Mouse (Mus musculus): ENCODE data around the gene Zc3h13. TPM values are rescaled to one million over a fixed set of nuclear protein-coding genes. Genes with fewer than 3 reads are reported as not detected.

Gene Zc3h13
- polyA plus RNA-seq, 1 experiment: 24.9 TPM

GRCm38 (mm10) chr14:75365301-75366035 lies 81.3 kb downstream of the Zc3h13 start:
- TF ChIP-seq POLR2A (IDR thresholded peaks at IDR 0.05; ENCODE audit: low read depth, low read length): no peak
- no peak for TF ChIP-seq CTCF (IDR thresholded peaks at IDR 0.05; ENCODE audit: borderline replicate concordance, insufficient read depth, low read length)
- Histone ChIP-seq H3K4me1 (ENCODE audit: control insufficient read depth, insufficient read depth, low read length) (no peaks in the 10 kb centered on the region), H3K27ac (ENCODE audit: insufficient read depth, low read length) (no peak overlapping the region), H3K4me3 (ENCODE audit: insufficient read depth, low read length) (no peak overlapping the region)

DNA sequence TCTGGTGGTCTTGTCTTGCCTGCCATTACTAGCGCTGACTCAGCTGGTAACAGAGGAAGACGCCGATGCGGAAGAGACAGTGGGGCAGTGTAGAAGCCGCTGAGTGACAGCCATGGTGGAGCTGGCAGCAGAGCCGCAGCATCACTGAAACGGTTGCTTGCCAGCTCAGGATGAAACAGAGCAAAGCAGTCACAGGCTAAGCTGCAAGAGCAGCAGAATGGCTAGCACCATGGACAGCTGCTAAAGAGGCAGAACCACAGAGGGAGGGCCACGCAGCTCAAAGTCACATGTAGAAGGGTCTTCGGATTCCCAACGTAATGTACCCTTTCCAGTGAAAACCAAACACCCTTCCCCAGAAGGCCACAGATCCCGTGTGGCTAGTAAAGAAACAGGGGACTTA lies 82.6 kb downstream of the Zc3h13 start:
- no peak overlapping the region for H3K27ac ChIP-seq (ENCODE audit: insufficient read depth, low read length)
- TF ChIP-seq CTCF (IDR thresholded peaks at IDR 0.05; ENCODE audit: borderline replicate concordance, insufficient read depth, low read length) (no peak), POLR2A (IDR thresholded peaks at IDR 0.05; ENCODE audit: low read depth, low read length) (no peak)
- H3K4me1 ChIP-seq (ENCODE audit: control insufficient read depth, insufficient read depth, low read length): no peaks in the 10 kb centered on the region
- no peak overlapping the region for H3K4me3 ChIP-seq (ENCODE audit: insufficient read depth, low read length)

GRCm38 (mm10) chr14:75367503-75367902 lies 83.3 kb downstream of the Zc3h13 start:
- Histone ChIP-seq H3K4me3 (ENCODE audit: insufficient read depth, low read length) (no peak overlapping the region), H3K4me1 (ENCODE audit: control insufficient read depth, insufficient read depth, low read length) (no peaks in the 10 kb centered on the region), H3K27ac (ENCODE audit: insufficient read depth, low read length) (no peak overlapping the region)
- TF ChIP-seq CTCF (IDR thresholded peaks at IDR 0.05; ENCODE audit: borderline replicate concordance, insufficient read depth, low read length) (no peak), POLR2A (IDR thresholded peaks at IDR 0.05; ENCODE audit: low read depth, low read length) (no peak)

GRCm38 (mm10) chr14:75369880-75370279 lies 85.7 kb downstream of the Zc3h13 start:
- Histone ChIP-seq H3K27ac (ENCODE audit: insufficient read depth, low read length) (no peak overlapping the region), H3K4me1 (ENCODE audit: control insufficient read depth, insufficient read depth, low read length) (no peaks in the 10 kb centered on the region), H3K4me3 (ENCODE audit: insufficient read depth, low read length) (no peak overlapping the region)
- TF ChIP-seq CTCF (IDR thresholded peaks at IDR 0.05; ENCODE audit: borderline replicate concordance, insufficient read depth, low read length) (no peak), POLR2A (IDR thresholded peaks at IDR 0.05; ENCODE audit: low read depth, low read length) (no peak)

- TF ChIP-seq POLR2A (IDR thresholded peaks at IDR 0.05; ENCODE audit: low read depth, low read length): no peak
- no peak for TF ChIP-seq CTCF (IDR thresholded peaks at IDR 0.05; ENCODE audit: borderline replicate concordance, insufficient read depth, low read length)
- no peak overlapping the region for H3K4me3 ChIP-seq (ENCODE audit: insufficient read depth, low read length)
- no peak overlapping the region for H3K27ac ChIP-seq (ENCODE audit: insufficient read depth, low read length)
- no peaks in the 10 kb centered on the region for H3K4me1 ChIP-seq (ENCODE audit: control insufficient read depth, insufficient read depth, low read length)
Observed at GRCm38 (mm10) chr14:75375006-75375598, 90.9 kb downstream of the Zc3h13 start.

GRCm38 (mm10) chr14:75376256-75376655 lies 92.1 kb downstream of the Zc3h13 start:
- H3K4me3 ChIP-seq (ENCODE audit: insufficient read depth, low read length): no peak overlapping the region
- H3K4me1 ChIP-seq (ENCODE audit: control insufficient read depth, insufficient read depth, low read length): no peaks in the 10 kb centered on the region
- H3K27ac ChIP-seq (ENCODE audit: insufficient read depth, low read length): no peak overlapping the region
- TF ChIP-seq POLR2A (IDR thresholded peaks at IDR 0.05; ENCODE audit: low read depth, low read length) (no peak), CTCF (IDR thresholded peaks at IDR 0.05; ENCODE audit: borderline replicate concordance, insufficient read depth, low read length) (no peak)

GRCm38 (mm10) chr14:75377612-75378011 lies 93.4 kb downstream of the Zc3h13 start:
- Histone ChIP-seq H3K4me3 (ENCODE audit: insufficient read depth, low read length) (no peak overlapping the region), H3K27ac (ENCODE audit: insufficient read depth, low read length) (no peak overlapping the region), H3K4me1 (ENCODE audit: control insufficient read depth, insufficient read depth, low read length) (no peaks in the 10 kb centered on the region)
- TF ChIP-seq CTCF (IDR thresholded peaks at IDR 0.05; ENCODE audit: borderline replicate concordance, insufficient read depth, low read length) (no peak), POLR2A (IDR thresholded peaks at IDR 0.05; ENCODE audit: low read depth, low read length) (no peak)

Other genes starting within 250 kb of the Zc3h13 start
- not detected in 2 replicates for gene Lrrc63, start 153.5 kb upstream of the Zc3h13 start, polyA plus RNA-seq (2011; ENCODE audit: insufficient read length, low read depth, missing spikeins)
- gene Lcp1, start 153.3 kb upstream of the Zc3h13 start, polyA plus RNA-seq (2011; ENCODE audit: insufficient read length, low read depth, missing spikeins): 1.0 and 8.6 TPM in 2 replicates
- not detected in 2 replicates for gene Cpb2, start 42.1 kb upstream of the Zc3h13 start, polyA plus RNA-seq (2011; ENCODE audit: insufficient read length, low read depth, missing spikeins)
- not detected in 2 replicates for gene Siah3, start 171.6 kb downstream of the Zc3h13 start, polyA plus RNA-seq (2011; ENCODE audit: insufficient read length, low read depth, missing spikeins)